Mouse (Mus musculus): ENCODE results near the gene Fam92b. TPM values are rescaled to one million over a fixed set of nuclear protein-coding genes. Genes with fewer than 3 reads are reported as not detected.

Gene Fam92b
- total RNA-seq, 2 experiments from 2014 or later: 0.27 to 0.45 TPM

- intact Hi-C loops (cut with DNase I): no loop called here
- no peak for DNase-seq (ENCODE audit: low spot score in 2 of 2)
These were observed 52.4 kb downstream of the Fam92b start for GRCm38 (mm10) chr8:120124836-120125389.

GRCm38 (mm10) chr8:120124261-120124660, 53.0 kb downstream of the Fam92b start:
- intact Hi-C loops (cut with DNase I): no loop called here
- DNase-seq (ENCODE audit: low spot score in 2 of 2): no peak

GRCm38 (mm10) chr8:120120951-120121350, 56.3 kb downstream of the Fam92b start:
- intact Hi-C loops (cut with DNase I): loop anchor here (2.0 kb wide), 1 partner anchor 24 kb away; no protein-coding TSS in a partner anchor

GRCm38 (mm10) chr8:120119931-120120330, 57.3 kb downstream of the Fam92b start:
- no peak for DNase-seq (ENCODE audit: low spot score in 2 of 2)

More at GRCm38 (mm10) chr8:120120951-120121350, 56.3 kb downstream of the Fam92b start:
- no peak for DNase-seq (ENCODE audit: low spot score in 2 of 2)

GRCm38 (mm10) chr8:120119429-120119828, 57.8 kb downstream of the Fam92b start:
- intact Hi-C loops (cut with DNase I): no loop called here
- no peak for DNase-seq (ENCODE audit: low spot score in 2 of 2)

More at GRCm38 (mm10) chr8:120119931-120120330, 57.3 kb downstream of the Fam92b start:
- intact Hi-C loops (cut with DNase I): loop anchor here (2.0 kb wide), 1 partner anchor 25 kb away; no protein-coding TSS in a partner anchor

GRCm38 (mm10) chr8:120118847-120119246, 58.4 kb downstream of the Fam92b start:
- intact Hi-C loops (cut with DNase I): no loop called here
- DNase-seq (ENCODE audit: low spot score in 2 of 2): no peak

GRCm38 (mm10) chr8:120118162-120118561, 59.1 kb downstream of the Fam92b start:
- DNase-seq (ENCODE audit: low spot score in 2 of 2): no peak
- intact Hi-C loops (cut with DNase I): no loop called here

- intact Hi-C loops (cut with DNase I): no loop called here
- DNase-seq (ENCODE audit: low spot score in 2 of 2): no peak
These were observed 60.7 kb downstream of the Fam92b start for GRCm38 (mm10) chr8:120116600-120116999.

Other genes starting within 250 kb of the Fam92b start
- gene Crispld2, start 185.0 kb downstream of the Fam92b start, total RNA-seq (2021): 1 to 10 TPM; 1.9 to 2.8 TPM
- gene Zdhhc7, start 76.0 kb downstream of the Fam92b start, total RNA-seq (2021): 10 to 100 TPM; 31.0 to 36.0 TPM
- 100 to 1,000 TPM; 246 to 248 TPM for gene 6430548M08Rik, start 63.3 kb downstream of the Fam92b start, total RNA-seq (2021)
- 10 to 100 TPM; 64.1 to 87.6 TPM for gene Gse1, start 51.0 kb upstream of the Fam92b start, total RNA-seq (2021)

Data from left cerebral cortex, postnatal 36 days (tissue).